Mouse (Mus musculus) C2C12 (cell line): ENCODE measurements at regions not wholly inside any gene's neighbourhood (a gene's known extent, or its start where the extent isn't known, plus 50 kb on each side); places are given as distances from the start of the nearest gene placed in this dataset.

Source experiments
- H3K27me3 ChIP-seq: one replicate; pipeline ENCODE4 v1.6.1; 2011; ENCODE audit not compliant: control insufficient read depth, insufficient read depth, insufficient read length
- H3K36me3 ChIP-seq: one replicate; pipeline ENCODE4 v1.6.1; 2011; ENCODE audit not compliant: control insufficient read depth, insufficient read depth
- H3K4me3 ChIP-seq: one replicate; pipeline ENCODE4 v1.5.1; 2011; ENCODE audit warnings: mild to moderate bottlenecking, control low read depth; ENCODE audit not compliant: poor library complexity, insufficient read depth, severe bottlenecking
- H3K79me2 ChIP-seq: one replicate; pipeline ENCODE4 v1.6.1; 2011; ENCODE audit not compliant: control insufficient read depth, insufficient read depth
- H3K79me3 ChIP-seq: one replicate; pipeline ENCODE4 v1.6.1; 2011; ENCODE audit warnings: low read depth, control low read depth
- H3ac ChIP-seq: one replicate; pipeline ENCODE3; 2011; ENCODE audit warnings: low read depth; ENCODE audit not compliant: control insufficient read depth, insufficient read length
- CEBPB ChIP-seq: IDR thresholded peaks from one replicate; pipeline ENCODE4 v1.6.1; 2011; ENCODE audit warnings: low read depth, mild to moderate bottlenecking, control low read depth, moderate library complexity
- CTCF ChIP-seq: IDR thresholded peaks from one replicate; pipeline ENCODE4 v1.5.1; 2011; ENCODE audit not compliant: control insufficient read depth, insufficient read depth, insufficient read length
- FOSL1 ChIP-seq: IDR thresholded peaks from one replicate; pipeline ENCODE4 v1.8.0; 2011; ENCODE audit warnings: mild to moderate bottlenecking, low read length; ENCODE audit not compliant: poor library complexity, insufficient read depth, severe bottlenecking
- MAX ChIP-seq: IDR thresholded peaks from one replicate; pipeline ENCODE4 v1.6.1; 2011; ENCODE audit warnings: mild to moderate bottlenecking, control low read depth
- MYOD1 ChIP-seq: IDR thresholded peaks from one replicate; pipeline ENCODE4 v1.6.1; 2011; ENCODE audit warnings: low read depth; ENCODE audit not compliant: control insufficient read depth, insufficient read length
- MYOG ChIP-seq: IDR thresholded peaks from one replicate; pipeline ENCODE4 v1.6.1; 2011; ENCODE audit not compliant: control insufficient read depth, insufficient read length; ENCODE audit errors: extremely low read depth
- USF1 ChIP-seq: IDR thresholded peaks from one replicate; pipeline ENCODE4 v1.6.1; 2011; ENCODE audit warnings: low read depth, mild to moderate bottlenecking, control low read depth, moderate library complexity

GRCm38 (mm10) chr1:61377070-61377469 is 261.6 kb upstream of the Pard3b start:
- Histone ChIP-seq H3K79me2 (no peaks in the 10 kb centered on the region), H3K79me3 (no peaks in the 10 kb centered on the region), H3ac (no peak overlapping the region), H3K27me3 (peaks cover 18% of the 10 kb centered on the region), H3K4me3 (no peak overlapping the region), H3K36me3 (no peaks in the 10 kb centered on the region)
- TF ChIP-seq MAX = no peak
- no peak for TF ChIP-seq CTCF
- TF ChIP-seq MYOG = no peak
- TF ChIP-seq CEBPB = no peak

DNA sequence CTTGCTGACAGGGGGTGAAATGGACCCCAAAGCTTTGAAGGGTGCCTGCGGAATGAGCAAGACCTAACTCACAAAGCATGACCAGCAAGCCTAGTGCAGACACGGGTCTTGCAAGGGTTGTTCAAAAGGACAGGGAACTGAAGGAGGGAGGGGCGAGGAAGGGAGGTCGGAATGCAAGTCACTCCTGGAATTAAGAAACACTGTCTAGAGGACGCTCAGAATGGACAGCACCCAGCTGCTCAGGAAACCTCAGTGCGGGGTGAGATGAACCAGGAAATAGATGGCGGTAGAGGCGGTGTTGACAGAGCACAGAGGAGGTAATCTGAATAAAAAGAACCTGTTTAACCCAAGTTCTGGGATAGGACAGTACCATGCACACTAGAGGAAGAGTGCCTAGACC is 260.4 kb upstream of the Pard3b start:
- Histone ChIP-seq H3K36me3 (no peaks in the 10 kb centered on the region), H3ac (no peak overlapping the region), H3K4me3 (no peak overlapping the region), H3K79me2 (no peaks in the 10 kb centered on the region), H3K27me3 (peaks cover 18% of the 10 kb centered on the region), H3K79me3 (no peaks in the 10 kb centered on the region)
- TF ChIP-seq CEBPB (no peak), CTCF (no peak), MAX (no peak), MYOD1 (no peak), USF1 (no peak), MYOG (no peak), FOSL1 (no peak)

DNA sequence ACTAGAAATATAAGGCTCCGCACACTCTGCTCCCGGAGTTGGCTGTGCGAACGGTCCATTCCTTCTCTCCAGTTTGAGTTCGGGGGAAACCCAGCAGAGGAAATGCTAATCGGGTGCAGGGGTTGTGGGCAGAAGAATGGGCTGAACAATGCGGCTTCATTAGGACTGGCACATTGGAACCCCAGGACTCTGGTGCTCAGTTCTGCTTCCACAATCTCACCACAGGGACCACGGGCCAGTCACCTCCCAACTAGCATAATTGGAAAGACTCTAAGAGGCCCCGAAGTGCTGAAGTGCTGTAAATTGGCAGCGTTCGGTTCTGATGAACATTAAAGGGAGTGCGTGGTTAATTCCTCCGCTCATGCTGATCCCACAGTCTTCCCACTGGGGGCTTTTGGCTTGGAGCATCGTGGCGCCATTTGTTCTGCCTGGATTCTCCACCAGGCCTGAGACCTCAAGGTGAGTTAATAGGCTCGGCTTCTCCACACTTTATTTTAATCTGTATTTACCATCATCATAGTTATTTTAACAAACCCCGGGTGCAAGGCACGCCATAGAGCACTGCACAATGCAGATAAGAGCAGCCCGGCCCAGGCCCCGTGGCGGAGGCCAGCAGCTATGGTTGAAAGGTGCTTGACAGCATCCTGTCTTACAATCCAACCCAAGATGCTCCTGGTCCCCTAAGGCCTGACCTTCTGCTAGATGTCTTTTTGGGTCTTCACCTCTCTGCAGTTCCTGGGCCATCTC is 258.7 kb upstream of the Pard3b start:
- TF ChIP-seq FOSL1 (no peak), CTCF (no peak), MAX (no peak), USF1 (no peak), CEBPB (no peak), MYOD1 (no peak), MYOG (no peak)
- Histone ChIP-seq H3K4me3 (no peak overlapping the region), H3K36me3 (no peaks in the 10 kb centered on the region), H3K27me3 (peaks cover 18% of the 10 kb centered on the region), H3K79me3 (no peaks in the 10 kb centered on the region), H3ac (no peak overlapping the region), H3K79me2 (no peaks in the 10 kb centered on the region)

GRCm38 (mm10) chr1:61387587-61387986 is 251.0 kb upstream of the Pard3b start:
- Histone ChIP-seq H3K36me3 (no peaks in the 10 kb centered on the region), H3K27me3 (no peaks in the 10 kb centered on the region), H3K79me2 (no peaks in the 10 kb centered on the region), H3K4me3 (no peak overlapping the region), H3ac (no peak overlapping the region), H3K79me3 (no peaks in the 10 kb centered on the region)
- TF ChIP-seq CTCF (no peak), MAX (no peak), USF1 (no peak), FOSL1 (no peak), MYOG (no peak), CEBPB (no peak)

GRCm38 (mm10) chr1:61397796-61398195 is 240.8 kb upstream of the Pard3b start:
- H3K27me3 ChIP-seq = no peaks in the 10 kb centered on the region
- no peak overlapping the region for H3ac ChIP-seq
- no peaks in the 10 kb centered on the region for H3K36me3 ChIP-seq
- no peaks in the 10 kb centered on the region for H3K79me2 ChIP-seq
- no peaks in the 10 kb centered on the region for H3K79me3 ChIP-seq
- TF ChIP-seq CEBPB (no peak), MYOG (no peak), FOSL1 (no peak), MYOD1 (no peak), USF1 (no peak), MAX (no peak), CTCF (no peak)
- H3K4me3 ChIP-seq = no peak overlapping the region

DNA sequence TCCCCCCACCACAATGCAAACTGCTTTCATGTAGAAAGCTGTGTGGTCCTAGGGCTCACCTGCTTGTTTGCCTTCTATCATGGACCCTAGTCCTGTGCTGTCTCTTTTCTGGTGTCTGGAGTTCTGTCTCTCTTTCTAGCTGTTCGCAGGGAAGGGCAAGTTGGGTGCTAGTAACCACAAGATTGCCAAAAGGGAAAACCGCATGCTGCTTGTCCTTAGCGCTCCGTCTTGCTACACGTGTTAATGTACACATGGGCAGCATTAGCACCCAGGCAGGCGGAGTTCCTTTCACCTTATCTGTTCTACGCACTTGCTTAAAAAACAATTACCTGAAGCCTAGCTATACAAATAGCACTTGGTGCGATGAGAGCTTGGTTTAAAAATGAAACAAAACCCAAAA is 236.3 kb upstream of the Pard3b start:
- no peaks in the 10 kb centered on the region for H3K79me2 ChIP-seq
- no peak overlapping the region for H3ac ChIP-seq
- H3K27me3 ChIP-seq = no peaks in the 10 kb centered on the region
- no peak for TF ChIP-seq CEBPB
- no peak for TF ChIP-seq MYOG
- TF ChIP-seq FOSL1 = no peak
- TF ChIP-seq MYOD1 = no peak
- no peak for TF ChIP-seq USF1
- no peak for TF ChIP-seq CTCF
- no peak for TF ChIP-seq MAX
- no peaks in the 10 kb centered on the region for H3K36me3 ChIP-seq
- no peak overlapping the region for H3K4me3 ChIP-seq
- H3K79me3 ChIP-seq = no peaks in the 10 kb centered on the region
